Mouse (Mus musculus): ENCODE measurements around the gene Efhd1. TPM values are rescaled to one million over a fixed set of nuclear protein-coding genes. Genes with fewer than 3 reads are reported as not detected.

The Efhd1 gene
- polyA plus RNA-seq, 1 experiment from 2014 or later = 2.8 TPM

- H3K4me3 ChIP-seq (ENCODE audit: low read length) = peak overlapping the region; percentile 59
- WGBS = 2% methylated on average over 12 of the region's 12 CpGs
- peaks cover 21% of the 10 kb centered on the region for H3K4me1 ChIP-seq (ENCODE audit: control insufficient read depth, insufficient read depth, low read depth, low read length)
- no peaks in the 10 kb centered on the region for H3K36me3 ChIP-seq (ENCODE audit: control insufficient read depth, insufficient read depth, low read length)
- H3K27ac ChIP-seq (ENCODE audit: low read depth, low read length) = no peak overlapping the region
- peak overlapping the region; percentile 69 for H3K9ac ChIP-seq (ENCODE audit: low read depth, low read length)
- ATAC-seq = peak; percentile 68
- H3K4me2 ChIP-seq (ENCODE audit: low read length) = peak overlapping the region; percentile 99
- H3K9me3 ChIP-seq (ENCODE audit: control insufficient read depth, low read length) = no peaks in the 10 kb centered on the region
- H3K27me3 ChIP-seq (replicated peaks; ENCODE audit: control insufficient read depth, insufficient read depth, low read length) = peaks cover 52% of the 10 kb centered on the region
These were observed 398 bp upstream of the Efhd1 start for GRCm38 (mm10) chr1:87263796-87264133.

GRCm38 (mm10) chr1:87265200-87265599 is 1.0 kb downstream of the Efhd1 start:
- Histone ChIP-seq H3K9me3 (ENCODE audit: control insufficient read depth, low read length) (no peaks in the 10 kb centered on the region), H3K4me3 (ENCODE audit: low read length) (peak overlapping the region; percentile 59), H3K4me2 (ENCODE audit: low read length) (peak overlapping the region; percentile 99), H3K4me1 (ENCODE audit: control insufficient read depth, insufficient read depth, low read depth, low read length) (peaks cover 21% of the 10 kb centered on the region), H3K9ac (ENCODE audit: low read depth, low read length) (no peak overlapping the region; the same call in 1 of the 2 replicates), H3K36me3 (ENCODE audit: control insufficient read depth, insufficient read depth, low read length) (no peaks in the 10 kb centered on the region), H3K27me3 (replicated peaks; ENCODE audit: control insufficient read depth, insufficient read depth, low read length) (peaks cover 52% of the 10 kb centered on the region), H3K27ac (ENCODE audit: low read depth, low read length) (no peak overlapping the region)
- 1% methylated on average over 13 of the region's 13 CpGs for WGBS
- no peak for ATAC-seq

- Histone ChIP-seq H3K9ac (ENCODE audit: low read depth, low read length) (no peak overlapping the region), H3K9me3 (ENCODE audit: control insufficient read depth, low read length) (no peaks in the 10 kb centered on the region), H3K4me2 (ENCODE audit: low read length) (no peak overlapping the region), H3K4me1 (ENCODE audit: control insufficient read depth, insufficient read depth, low read depth, low read length) (peaks cover 30% of the 10 kb centered on the region), H3K4me3 (ENCODE audit: low read length) (no peak overlapping the region), H3K36me3 (ENCODE audit: control insufficient read depth, insufficient read depth, low read length) (no peaks in the 10 kb centered on the region), H3K27me3 (replicated peaks; ENCODE audit: control insufficient read depth, insufficient read depth, low read length) (peaks cover 49% of the 10 kb centered on the region), H3K27ac (ENCODE audit: low read depth, low read length) (no peak overlapping the region)
- WGBS = 35% methylated on average over 8 of the region's 8 CpGs
- ATAC-seq = no peak
These were observed 2.3 kb downstream of the Efhd1 start for GRCm38 (mm10) chr1:87266296-87267090.

GRCm38 (mm10) chr1:87270204-87270603 is 6.0 kb downstream of the Efhd1 start:
- Histone ChIP-seq H3K9me3 (ENCODE audit: control insufficient read depth, low read length) (no peaks in the 10 kb centered on the region), H3K4me3 (ENCODE audit: low read length) (no peak overlapping the region), H3K27ac (ENCODE audit: low read depth, low read length) (no peak overlapping the region), H3K9ac (ENCODE audit: low read depth, low read length) (no peak overlapping the region), H3K36me3 (ENCODE audit: control insufficient read depth, insufficient read depth, low read length) (no peaks in the 10 kb centered on the region), H3K4me2 (ENCODE audit: low read length) (no peak overlapping the region), H3K27me3 (replicated peaks; ENCODE audit: control insufficient read depth, insufficient read depth, low read length) (peaks cover 24% of the 10 kb centered on the region), H3K4me1 (ENCODE audit: control insufficient read depth, insufficient read depth, low read depth, low read length) (peaks cover 15% of the 10 kb centered on the region)
- WGBS = 24% methylated on average over 3 of the region's 3 CpGs
- ATAC-seq = no peak

- no peak for ATAC-seq
- H3K4me3 ChIP-seq (ENCODE audit: low read length) = no peak overlapping the region
- H3K4me2 ChIP-seq (ENCODE audit: low read length) = no peak overlapping the region
- 15% methylated on average over 17 of the region's 20 CpGs for WGBS
- no peaks in the 10 kb centered on the region for H3K9me3 ChIP-seq (ENCODE audit: control insufficient read depth, low read length)
- H3K27ac ChIP-seq (ENCODE audit: low read depth, low read length) = no peak overlapping the region
- H3K27me3 ChIP-seq (replicated peaks; ENCODE audit: control insufficient read depth, insufficient read depth, low read length) = peaks cover 18% of the 10 kb centered on the region
- no peaks in the 10 kb centered on the region for H3K36me3 ChIP-seq (ENCODE audit: control insufficient read depth, insufficient read depth, low read length)
- H3K9ac ChIP-seq (ENCODE audit: low read depth, low read length) = no peak overlapping the region
- H3K4me1 ChIP-seq (ENCODE audit: control insufficient read depth, insufficient read depth, low read depth, low read length) = peaks cover 11% of the 10 kb centered on the region
These were observed 6.7 kb downstream of the Efhd1 start for GRCm38 (mm10) chr1:87270641-87271467.

GRCm38 (mm10) chr1:87271596-87271995 is 7.4 kb downstream of the Efhd1 start:
- H3K9ac ChIP-seq (ENCODE audit: low read depth, low read length) = no peak overlapping the region
- peaks cover 11% of the 10 kb centered on the region for H3K4me1 ChIP-seq (ENCODE audit: control insufficient read depth, insufficient read depth, low read depth, low read length)
- no peak for ATAC-seq
- H3K4me3 ChIP-seq (ENCODE audit: low read length) = no peak overlapping the region
- no peak overlapping the region for H3K4me2 ChIP-seq (ENCODE audit: low read length)
- peaks cover 12% of the 10 kb centered on the region for H3K27me3 ChIP-seq (replicated peaks; ENCODE audit: control insufficient read depth, insufficient read depth, low read length)
- no peaks in the 10 kb centered on the region for H3K9me3 ChIP-seq (ENCODE audit: control insufficient read depth, low read length)
- no peaks in the 10 kb centered on the region for H3K36me3 ChIP-seq (ENCODE audit: control insufficient read depth, insufficient read depth, low read length)
- 68% methylated on average over 1 of the region's 1 CpGs for WGBS
- H3K27ac ChIP-seq (ENCODE audit: low read depth, low read length) = no peak overlapping the region

GRCm38 (mm10) chr1:87272462-87272861 is 8.3 kb downstream of the Efhd1 start:
- Histone ChIP-seq H3K4me3 (ENCODE audit: low read length) (no peak overlapping the region), H3K4me1 (ENCODE audit: control insufficient read depth, insufficient read depth, low read depth, low read length) (peaks cover 11% of the 10 kb centered on the region), H3K9ac (ENCODE audit: low read depth, low read length) (no peak overlapping the region), H3K36me3 (ENCODE audit: control insufficient read depth, insufficient read depth, low read length) (no peaks in the 10 kb centered on the region), H3K27ac (ENCODE audit: low read depth, low read length) (no peak overlapping the region), H3K27me3 (replicated peaks; ENCODE audit: control insufficient read depth, insufficient read depth, low read length) (peaks cover 9% of the 10 kb centered on the region), H3K9me3 (ENCODE audit: control insufficient read depth, low read length) (no peaks in the 10 kb centered on the region), H3K4me2 (ENCODE audit: low read length) (no peak overlapping the region)
- 72% methylated on average over 3 of the region's 3 CpGs for WGBS
- ATAC-seq = no peak

GRCm38 (mm10) chr1:87273514-87273942 is 9.4 kb downstream of the Efhd1 start:
- Histone ChIP-seq H3K9me3 (ENCODE audit: control insufficient read depth, low read length) (no peaks in the 10 kb centered on the region), H3K27ac (ENCODE audit: low read depth, low read length) (peak overlapping the region; percentile 45; the same call in 1 of the 2 replicates), H3K4me1 (ENCODE audit: control insufficient read depth, insufficient read depth, low read depth, low read length) (peaks cover 11% of the 10 kb centered on the region), H3K4me2 (ENCODE audit: low read length) (no peak overlapping the region), H3K27me3 (replicated peaks; ENCODE audit: control insufficient read depth, insufficient read depth, low read length) (peaks cover 2% of the 10 kb centered on the region), H3K36me3 (ENCODE audit: control insufficient read depth, insufficient read depth, low read length) (no peaks in the 10 kb centered on the region), H3K4me3 (ENCODE audit: low read length) (no peak overlapping the region), H3K9ac (ENCODE audit: low read depth, low read length) (no peak overlapping the region)
- WGBS = 60% methylated on average over 3 of the region's 3 CpGs
- peak; percentile 84 for ATAC-seq

GRCm38 (mm10) chr1:87274134-87274533 is 10.0 kb downstream of the Efhd1 start:
- Histone ChIP-seq H3K4me3 (ENCODE audit: low read length) (no peak overlapping the region), H3K4me2 (ENCODE audit: low read length) (no peak overlapping the region), H3K27me3 (replicated peaks; ENCODE audit: control insufficient read depth, insufficient read depth, low read length) (no peaks in the 10 kb centered on the region), H3K36me3 (ENCODE audit: control insufficient read depth, insufficient read depth, low read length) (no peaks in the 10 kb centered on the region), H3K9me3 (ENCODE audit: control insufficient read depth, low read length) (no peaks in the 10 kb centered on the region), H3K9ac (ENCODE audit: low read depth, low read length) (no peak overlapping the region), H3K4me1 (ENCODE audit: control insufficient read depth, insufficient read depth, low read depth, low read length) (peaks cover 11% of the 10 kb centered on the region), H3K27ac (ENCODE audit: low read depth, low read length) (peak overlapping the region; percentile 45; the same call in 1 of the 2 replicates)
- no peak for ATAC-seq
- 67% methylated on average over 4 of the region's 4 CpGs for WGBS
